Mouse (Mus musculus): ENCODE results near the gene Atp9a.

The Atp9a gene

GRCm38 (mm10) chr2:168604655-168605070, 137.5 kb downstream of the Atp9a start:
- DNase-seq (ENCODE audit: low read depth in 1 of 2, low spot score in 2 of 2), result no peak

DNA sequence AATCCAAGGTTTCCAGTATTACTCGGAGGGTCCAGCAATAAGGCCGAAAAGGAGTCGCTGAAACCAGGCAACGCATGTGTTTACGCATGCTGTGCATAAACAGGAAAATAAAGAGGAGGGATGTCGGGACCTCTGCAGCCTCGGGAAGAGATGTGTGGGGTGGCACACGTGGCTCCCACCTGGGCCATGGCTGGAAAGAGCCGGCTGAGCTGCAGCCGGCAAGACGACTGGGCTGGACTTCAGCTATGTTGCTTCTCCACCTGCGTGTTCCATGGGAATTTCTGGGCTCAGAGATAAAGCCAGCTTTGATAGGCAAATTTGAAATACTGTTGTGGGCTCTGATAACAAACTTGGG, 139.8 kb downstream of the Atp9a start:
- no peak for DNase-seq (ENCODE audit: low read depth in 1 of 2, low spot score in 2 of 2)

- no peak for DNase-seq (ENCODE audit: low read depth in 1 of 2, low spot score in 2 of 2)
Measured at GRCm38 (mm10) chr2:168601491-168602386, 140.5 kb downstream of the Atp9a start, which contains the start of gene Nfatc2. TSS of gene Nfatc2 (minus strand) at chr2:168601657.

DNA sequence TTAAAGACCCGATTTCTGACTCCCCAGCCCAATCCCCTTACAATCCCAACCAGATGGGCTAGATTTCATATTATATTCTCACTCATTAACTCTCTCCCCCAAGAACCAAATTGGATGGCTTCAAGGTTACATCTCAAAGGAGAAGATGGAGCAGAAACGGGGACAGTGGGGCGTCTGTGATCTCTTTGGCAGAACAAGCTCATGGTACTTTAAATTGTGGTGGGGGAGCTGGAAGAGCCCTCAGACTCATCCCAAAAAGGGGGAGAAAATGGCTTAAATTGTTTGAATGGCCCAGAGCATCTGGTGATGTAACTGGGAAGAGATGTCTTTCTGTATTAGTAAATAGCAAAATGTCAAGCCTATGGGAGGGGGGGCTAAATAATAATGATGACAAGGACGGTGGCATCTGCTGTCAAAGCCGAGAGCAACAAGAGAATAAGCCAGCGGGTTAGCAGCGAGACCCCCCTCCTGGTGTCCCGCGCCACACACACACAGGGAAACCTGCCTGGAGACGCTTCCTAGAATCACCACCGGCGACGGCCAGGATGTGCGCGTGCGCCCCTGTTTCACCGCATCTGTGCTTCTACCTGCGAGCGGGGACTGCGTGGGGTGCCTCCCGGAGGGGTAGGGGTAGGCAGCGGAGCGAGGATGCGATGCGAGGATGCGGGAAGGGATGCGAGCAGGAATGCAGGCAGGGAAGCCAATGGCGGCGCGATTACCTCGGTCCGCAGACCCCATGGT, 141.3 kb downstream of the Atp9a start:
- DNase-seq (ENCODE audit: low read depth in 1 of 2, low spot score in 2 of 2), result no peak

GRCm38 (mm10) chr2:168595693-168596092, 146.5 kb downstream of the Atp9a start:
- DNase-seq (ENCODE audit: low read depth in 1 of 2, low spot score in 2 of 2), result no peak

GRCm38 (mm10) chr2:168593676-168594075, 148.5 kb downstream of the Atp9a start:
- DNase-seq (ENCODE audit: low read depth in 1 of 2, low spot score in 2 of 2), result no peak

DNA sequence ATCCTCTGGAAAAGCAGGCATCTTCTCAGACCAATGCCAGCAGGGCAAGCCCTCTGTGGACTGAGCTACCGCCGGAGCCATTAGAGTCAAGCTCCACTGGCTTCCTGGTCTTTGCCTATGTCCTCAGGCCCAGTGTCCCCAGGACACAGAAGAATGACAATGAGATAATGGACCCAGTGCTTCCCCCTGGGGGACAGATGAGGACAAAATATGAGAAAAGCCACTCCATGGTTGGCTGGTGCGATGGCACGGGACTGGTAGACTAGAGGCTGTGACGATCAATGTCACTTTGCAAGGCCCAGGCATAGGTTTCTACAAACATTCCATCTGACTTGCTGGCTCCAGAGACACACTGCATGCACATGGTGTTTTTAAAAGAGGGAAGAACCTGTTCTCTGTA, 149.2 kb downstream of the Atp9a start:
- DNase-seq (ENCODE audit: low read depth in 1 of 2, low spot score in 2 of 2), result no peak

- no peak for DNase-seq (ENCODE audit: low read depth in 1 of 2, low spot score in 2 of 2)
Measured at GRCm38 (mm10) chr2:168591076-168591475, 151.1 kb downstream of the Atp9a start.

GRCm38 (mm10) chr2:168590556-168590955, 151.7 kb downstream of the Atp9a start:
- DNase-seq (ENCODE audit: low read depth in 1 of 2, low spot score in 2 of 2), result no peak

DNA sequence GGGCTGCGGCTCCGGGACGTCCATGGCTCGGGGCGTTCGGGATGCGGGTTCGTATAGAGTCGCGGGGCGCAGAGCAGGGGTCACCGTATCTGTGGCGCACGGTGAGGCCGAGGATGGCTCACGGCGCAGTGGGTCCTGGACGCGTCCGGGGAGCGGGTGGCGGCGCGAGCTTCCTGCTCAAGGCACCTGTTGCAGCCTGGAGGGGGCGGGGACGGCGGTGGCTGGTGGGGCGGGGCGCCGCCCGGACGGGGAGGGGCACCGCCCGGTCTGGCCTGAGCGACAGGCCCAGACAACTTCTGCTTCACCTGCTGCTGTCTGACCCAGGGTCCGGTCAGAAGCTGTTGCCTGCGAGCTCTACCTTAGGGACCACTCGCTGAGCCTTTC, 152.0 kb downstream of the Atp9a start:
- no peak for DNase-seq (ENCODE audit: low read depth in 1 of 2, low spot score in 2 of 2)

GRCm38 (mm10) chr2:168589368-168590167, 152.6 kb downstream of the Atp9a start:
- no peak for DNase-seq (ENCODE audit: low read depth in 1 of 2, low spot score in 2 of 2)

DNA sequence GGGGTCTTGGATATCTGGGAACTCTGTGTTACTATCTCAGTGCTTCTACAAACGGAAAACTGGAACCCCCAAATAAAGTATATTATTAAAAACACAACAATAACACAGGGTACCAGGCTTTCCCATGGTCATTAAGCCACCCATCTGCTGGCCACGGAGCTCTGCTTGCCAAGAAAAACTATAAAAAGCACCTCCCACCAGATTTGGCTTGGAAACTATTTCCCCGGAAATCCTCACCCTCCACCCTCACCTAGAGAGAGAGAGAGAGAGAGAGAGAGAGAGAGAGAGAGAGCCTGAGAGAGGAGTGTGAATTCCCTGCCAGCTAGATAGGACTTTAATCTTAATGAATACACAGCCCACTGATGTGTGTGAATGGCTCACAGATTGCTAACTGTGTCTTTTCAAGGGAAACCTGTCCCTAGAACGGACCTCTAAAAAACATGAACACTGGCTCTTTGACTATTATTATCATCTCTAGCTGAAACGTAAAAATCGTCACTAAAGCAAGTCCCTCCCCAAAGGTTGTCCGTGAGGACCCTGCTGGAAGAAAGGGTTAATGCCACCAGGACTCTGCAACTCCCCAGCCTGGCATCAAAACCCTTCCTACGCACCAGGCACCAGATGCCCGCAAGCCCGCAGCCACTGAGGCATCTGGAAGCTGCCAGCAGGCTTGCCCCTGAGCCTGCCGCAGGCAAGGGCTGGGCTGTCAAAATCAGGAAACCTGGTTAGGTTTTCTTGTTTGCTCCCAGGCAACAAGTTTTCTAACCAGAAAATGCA, 153.4 kb downstream of the Atp9a start:
- DNase-seq (ENCODE audit: low read depth in 1 of 2, low spot score in 2 of 2), result no peak

DNA sequence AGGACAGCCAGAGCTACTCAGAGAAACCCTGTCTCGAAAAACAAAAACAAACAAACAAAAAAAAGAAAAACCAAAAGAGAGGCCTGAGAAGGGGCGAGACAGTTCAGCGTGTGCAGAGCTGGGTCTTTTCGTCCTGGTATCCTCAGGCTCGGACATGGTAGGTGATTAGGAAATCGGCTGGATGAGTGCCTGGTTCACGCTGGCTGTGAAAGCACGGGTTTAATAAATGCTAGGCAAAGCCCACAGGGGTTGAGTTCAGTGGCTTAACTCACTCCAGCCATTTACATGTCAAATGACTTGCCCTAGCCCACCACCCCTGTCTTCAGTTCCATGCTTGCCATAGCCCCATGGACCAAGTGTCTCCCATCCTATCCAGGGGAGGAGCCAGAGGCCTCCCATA, 155.1 kb downstream of the Atp9a start:
- no peak for DNase-seq (ENCODE audit: low read depth in 1 of 2, low spot score in 2 of 2)

DNA sequence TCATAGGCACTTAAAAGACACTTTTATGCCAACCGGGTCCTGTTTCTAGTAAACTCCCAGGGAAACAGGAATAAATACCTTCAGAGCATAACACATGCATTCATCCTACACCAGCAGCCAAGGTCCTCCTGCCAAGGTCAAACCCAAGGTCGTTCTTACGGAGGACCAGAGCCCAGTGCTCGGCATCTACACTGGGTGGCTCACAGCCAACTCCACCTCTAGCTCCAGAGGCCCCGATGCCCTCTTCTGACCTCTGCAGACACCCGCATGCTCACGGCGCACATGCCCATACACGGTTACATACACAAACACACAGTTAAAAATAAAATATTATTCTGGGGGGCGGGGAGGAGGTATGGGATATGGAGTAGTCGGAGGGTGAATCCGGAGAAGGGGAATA, 155.7 kb downstream of the Atp9a start:
- DNase-seq (ENCODE audit: low read depth in 1 of 2, low spot score in 2 of 2), result no peak

DNA sequence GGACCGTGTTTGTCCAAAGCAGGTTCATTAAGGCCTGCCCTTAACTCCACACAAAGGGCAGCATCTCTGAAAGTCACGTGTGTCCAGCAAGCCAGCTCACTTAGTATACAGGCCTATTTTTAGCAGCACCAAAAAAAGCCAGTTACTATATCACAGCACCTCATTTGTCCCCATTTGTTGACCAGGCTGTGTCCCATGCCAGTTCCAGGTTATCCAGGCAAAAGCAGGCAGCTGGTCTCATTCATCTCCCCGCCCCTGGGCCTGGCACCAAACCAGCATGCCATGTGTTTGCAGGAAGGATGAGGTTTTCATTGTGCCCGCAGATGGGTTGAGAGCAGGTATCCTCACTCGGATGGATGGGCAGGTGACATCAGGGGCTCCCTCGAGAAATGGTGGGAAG, 157.4 kb downstream of the Atp9a start:
- DNase-seq (ENCODE audit: low read depth in 1 of 2, low spot score in 2 of 2), result no peak
